Mouse (Mus musculus) liver, embryonic 14.5 days (tissue): ENCODE results near the gene Ubash3b. TPM values are rescaled to one million over a fixed set of nuclear protein-coding genes. Genes with fewer than 3 reads are reported as not detected.
A peak's percentile ranks its signal among the peaks of the same experiment; 100 is the strongest.

Experiments used
- ATAC-seq: fragments of 200-750 bp; cut with Nextera tagmentation; 2 replicates; pipeline ENCODE4 v1.8.0; 2017; ENCODE audit warnings: moderate number of reproducible peaks, mild to moderate bottlenecking, moderate library complexity; ENCODE audit not compliant: insufficient read depth
- DNase-seq, 3 experiments: peaks; one replicate each; pipeline ENCODE4 v3.0.0-alpha.2; 2012 to 2013; ENCODE audit warnings: low read depth in 3 of 3, low spot score in 3 of 3
- H3K27ac ChIP-seq: fragments of 300-500 bp; sonication (generic); 2 replicates; pipeline ENCODE4 v1.5.1; 2014; ENCODE audit warnings: moderate library complexity, mild to moderate bottlenecking, control low read depth, inconsistent platforms
- H3K27me3 ChIP-seq: fragments of 300-500 bp; sonication (generic); 2 replicates; pipeline ENCODE4 v1.6.1; 2014; ENCODE audit warnings: mild to moderate bottlenecking, low read length, moderate library complexity; ENCODE audit not compliant: control insufficient read depth, insufficient read depth
- H3K36me3 ChIP-seq: fragments of 300-500 bp; sonication (generic); replicated peaks from 2 replicates; pipeline ENCODE4 v1.6.1; 2014; ENCODE audit warnings: low read depth; ENCODE audit not compliant: control insufficient read depth, insufficient read depth
- H3K4me1 ChIP-seq, 2 experiments: fragments of 200-500 bp in 1 of 2; fragments of 300-500 bp in 1 of 2; sonication (generic) in 1 of 2; replicated peaks; 2 replicates each; pipeline ENCODE4 v1.6.1; 2012 to 2014; ENCODE audit warnings: antibody characterized with exemption in 1 of 2, inconsistent platforms in 1 of 2, low read length in 1 of 2; ENCODE audit not compliant: control insufficient read depth in 2 of 2, insufficient read depth in 2 of 2
- H3K4me2 ChIP-seq: fragments of 300-500 bp; sonication (generic); 2 replicates; pipeline ENCODE4 v1.6.1; 2014; ENCODE audit warnings: low read depth, mild to moderate bottlenecking, control low read depth, moderate library complexity
- H3K4me3 ChIP-seq, 2 experiments: fragments of 200-500 bp in 1 of 2; fragments of 300-500 bp in 1 of 2; sonication (generic) in 1 of 2; 2 replicates each; pipeline ENCODE4 v1.5.1; 2012 to 2014; ENCODE audit warnings: low read depth in 2 of 2, low read length in 2 of 2, mild to moderate bottlenecking in 2 of 2, control low read depth in 1 of 2, inconsistent platforms in 1 of 2, moderate library complexity in 1 of 2; ENCODE audit not compliant: insufficient read depth in 1 of 2
- H3K9ac ChIP-seq: fragments of 300-500 bp; sonication (generic); replicated peaks from 2 replicates; pipeline ENCODE4 v1.6.1; 2014; ENCODE audit warnings: mild to moderate bottlenecking, control low read depth, moderate library complexity
- H3K9me3 ChIP-seq: fragments of 300-500 bp; sonication (generic); 2 replicates; pipeline ENCODE4 v1.6.1; 2016; ENCODE audit warnings: low read length, mixed read lengths; ENCODE audit not compliant: control insufficient read depth
- CTCF ChIP-seq: IDR thresholded peaks from 2 replicates; pipeline ENCODE4 v1.5.1; 2016; ENCODE audit warnings: antibody characterized with exemption, low read depth, control low read depth
- EP300 ChIP-seq: IDR thresholded peaks from 2 replicates; pipeline ENCODE4 v1.6.1; 2016; ENCODE audit warnings: antibody characterized with exemption, low read depth
- WGBS: fragments of 180-500 bp; shearing (Covaris S2); extraction: QIAGEN DNeasy Blood & Tissue Kit; methylation state at CpG from one replicate; pipeline ENCODE4 v1.1.7; 2014; ENCODE audit not compliant: insufficient replicate concordance; 5-methylcytosine and 5-hydroxymethylcytosine counted together
- polyA plus RNA-seq, 2 experiments: library from polyadenylated mRNA; depleted of rRNA in 1 of 2; stranded (reverse) in 1 of 2; unstranded in 1 of 2; fragments of >200 nt; fragmentation: Nextera tagmentation in 1 of 2; extraction: Ambion mirVana in 1 of 2; gene quantifications; 2 replicates each; pipeline versions ENCODE4 v1.2.1 to v1.2.3; 2012 to 2014

Gene Ubash3b
- polyA plus RNA-seq, 2 experiments, result 3.5 to 5.9 TPM

DNA sequence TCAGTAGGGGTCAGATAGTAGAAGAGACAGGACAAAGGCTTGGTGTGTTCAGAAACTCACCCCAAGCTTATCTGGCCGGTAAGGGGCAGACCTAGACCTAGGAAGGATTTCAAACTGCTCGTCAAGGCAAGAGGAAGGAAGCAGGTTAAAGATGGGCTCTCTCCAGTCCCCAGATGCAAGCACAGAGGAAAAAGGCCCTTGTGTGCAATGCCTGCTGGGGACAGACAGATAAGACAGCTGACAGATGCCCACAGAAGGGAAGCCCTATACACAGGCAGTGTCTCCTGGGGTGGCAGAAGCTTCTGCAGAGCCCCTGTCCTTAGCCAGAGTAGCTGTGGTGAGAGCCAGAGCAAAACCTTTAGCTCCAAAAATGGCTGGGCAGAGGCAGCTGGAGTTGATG is 11.6 kb downstream of the Ubash3b start:
- TF ChIP-seq CTCF, result no peak
- TF ChIP-seq EP300, result peak; percentile 51
- WGBS, result 3% methylated on average over 2 of the region's 2 CpGs
- Histone ChIP-seq H3K36me3 (no peaks in the 10 kb centered on the region), H3K4me2 (no peak overlapping the region), H3K4me3 (no peak overlapping the region), H3K27ac (no peak overlapping the region), H3K4me1 (peaks cover 0 to 34% of the 10 kb centered on the region in 2 experiments; a peak in 2 of 4 replicates), H3K9me3 (no peaks in the 10 kb centered on the region), H3K9ac (no peak overlapping the region), H3K27me3 (no peaks in the 10 kb centered on the region)
- DNase-seq (peak in 1 of 3 experiments; percentile 31), ATAC-seq (peak; percentile 75)

DNA sequence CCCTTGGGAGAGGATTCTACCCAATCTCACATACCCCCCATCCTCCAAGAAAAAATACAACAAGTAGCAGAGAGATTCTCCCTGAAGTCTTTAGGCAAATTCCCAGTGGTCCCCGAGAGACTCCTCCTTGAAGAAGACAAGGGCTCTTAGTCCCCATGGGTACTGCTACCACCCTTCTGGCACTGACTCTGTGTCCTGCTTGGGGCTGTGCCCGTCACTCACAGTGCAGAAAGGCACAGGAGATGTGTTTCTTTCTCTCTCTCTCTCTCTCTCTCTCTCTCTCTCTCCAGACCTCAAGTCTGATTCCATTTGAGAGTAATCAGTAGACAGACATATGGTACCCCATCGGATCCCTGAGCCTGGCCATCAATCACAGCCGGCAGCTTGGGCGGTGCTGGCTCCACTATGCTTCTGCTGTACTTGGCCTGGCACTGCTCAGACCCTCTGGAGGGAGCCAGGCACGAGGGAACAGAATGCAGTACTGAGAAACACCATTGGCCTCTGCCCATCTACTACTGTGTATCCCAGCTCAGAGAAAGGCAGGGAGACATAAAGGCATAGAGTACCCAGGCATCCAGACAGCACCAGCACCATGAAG is 12.3 kb downstream of the Ubash3b start:
- WGBS, result 48% methylated on average over 6 of the region's 6 CpGs
- no peaks in the 10 kb centered on the region for H3K36me3 ChIP-seq
- peaks cover 0 to 34% of the 10 kb centered on the region in 2 experiments; a peak in 2 of 4 replicates for H3K4me1 ChIP-seq
- DNase-seq, result no peak
- H3K9me3 ChIP-seq, result no peaks in the 10 kb centered on the region
- no peak overlapping the region for H3K4me3 ChIP-seq
- H3K9ac ChIP-seq, result no peak overlapping the region
- H3K27ac ChIP-seq, result no peak overlapping the region
- ATAC-seq, result no peak
- H3K27me3 ChIP-seq, result no peaks in the 10 kb centered on the region
- TF ChIP-seq CTCF (no peak), EP300 (no peak)
- H3K4me2 ChIP-seq, result no peak overlapping the region

DNA sequence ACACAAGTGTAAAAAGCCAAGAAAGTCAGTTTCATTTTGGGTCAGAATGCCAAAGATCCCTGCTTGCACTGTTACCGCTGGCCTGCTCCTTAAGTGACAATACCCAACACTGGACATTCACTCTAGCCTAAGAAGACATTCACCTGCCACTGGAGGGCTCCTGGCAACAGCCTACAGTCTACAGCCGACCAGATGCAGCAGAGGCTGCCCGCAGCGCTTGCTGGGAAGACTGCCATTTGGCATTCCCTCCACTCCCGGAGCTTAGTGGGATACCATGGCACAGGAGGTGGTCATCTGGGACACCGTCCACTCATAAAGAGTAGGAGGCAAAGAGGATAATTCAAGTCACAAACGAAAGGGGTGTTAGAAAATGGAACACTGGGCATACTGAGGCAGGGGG is 12.9 kb downstream of the Ubash3b start:
- ATAC-seq, result no peak
- no peak overlapping the region for H3K27ac ChIP-seq
- no peak overlapping the region for H3K4me2 ChIP-seq

DNA sequence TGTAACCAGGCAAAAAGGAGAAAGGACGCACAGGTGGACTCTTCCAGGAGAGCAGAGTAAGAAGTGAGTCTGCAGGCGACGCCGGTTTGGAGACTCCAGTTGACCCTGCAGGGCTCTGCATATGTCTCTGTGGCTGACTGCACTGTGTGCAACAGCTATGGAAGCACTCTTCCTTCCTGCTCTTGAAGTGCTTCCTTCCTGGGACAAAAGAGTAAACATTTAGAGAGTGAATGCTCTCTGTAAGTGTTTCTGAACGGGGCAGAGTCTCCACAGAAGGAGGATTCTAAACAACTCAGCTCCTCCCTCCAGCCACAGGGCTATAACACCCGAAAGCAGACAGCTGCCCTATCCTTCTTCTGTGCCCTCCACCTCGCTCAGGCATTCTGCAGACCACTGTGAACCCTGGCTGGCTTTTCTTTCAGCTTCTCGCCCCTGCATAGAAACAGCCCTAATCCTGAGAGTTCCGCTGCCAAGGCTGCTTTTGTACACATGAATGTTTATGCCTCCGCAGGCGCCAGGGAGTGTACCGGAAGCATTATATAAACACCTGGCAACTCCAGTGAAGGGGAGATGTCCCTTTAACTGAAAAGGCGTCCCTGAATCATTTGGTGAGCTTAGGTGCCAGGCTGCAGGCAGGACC is 14.2 kb downstream of the Ubash3b start:
- no peak overlapping the region for H3K9ac ChIP-seq
- WGBS, result 40% methylated on average over 13 of the region's 13 CpGs
- H3K27me3 ChIP-seq, result no peaks in the 10 kb centered on the region
- H3K4me3 ChIP-seq, result no peak overlapping the region
- H3K36me3 ChIP-seq, result no peaks in the 10 kb centered on the region
- H3K4me2 ChIP-seq, result no peak overlapping the region
- ATAC-seq, result no peak
- no peak overlapping the region for H3K27ac ChIP-seq
- H3K4me1 ChIP-seq, result peaks cover 0 to 26% of the 10 kb centered on the region in 2 experiments; a peak in 2 of 4 replicates
- no peaks in the 10 kb centered on the region for H3K9me3 ChIP-seq
- DNase-seq, result no peak
- TF ChIP-seq EP300, result no peak
- no peak for TF ChIP-seq CTCF

More for the DNA sequence above, 12.9 kb downstream of the Ubash3b start:
- no peak overlapping the region; the same call in 1 of the 2 replicates for H3K9ac ChIP-seq
- H3K4me1 ChIP-seq, result peaks cover 0 to 32% of the 10 kb centered on the region in 2 experiments; a peak in 2 of 4 replicates
- no peaks in the 10 kb centered on the region for H3K36me3 ChIP-seq
- no peaks in the 10 kb centered on the region for H3K27me3 ChIP-seq
- no peaks in the 10 kb centered on the region for H3K9me3 ChIP-seq
- TF ChIP-seq EP300, result no peak
- TF ChIP-seq CTCF, result no peak
- no peak for DNase-seq
- H3K4me3 ChIP-seq, result no peak overlapping the region
- WGBS, result 74% methylated on average over 7 of the region's 7 CpGs

DNA sequence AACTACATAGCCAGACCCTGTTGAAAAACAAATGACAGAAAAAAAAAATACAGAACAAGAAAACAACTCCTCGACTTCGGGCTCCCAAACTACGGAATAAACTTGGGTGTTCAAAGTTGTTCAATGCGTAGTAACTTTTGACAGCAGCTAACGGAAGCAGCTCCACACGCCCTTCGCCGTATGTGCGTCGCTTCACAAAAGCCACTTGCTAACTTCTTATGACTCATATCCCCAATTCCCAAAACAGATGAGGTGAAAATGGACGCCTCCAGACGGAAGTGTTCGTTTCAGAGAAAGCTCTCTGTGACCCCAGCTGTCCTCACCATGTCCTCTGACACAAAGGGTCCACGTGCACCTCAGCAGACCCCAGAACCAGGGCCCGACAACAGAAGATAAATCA is 17.7 kb downstream of the Ubash3b start:
- no peak overlapping the region for H3K9ac ChIP-seq
- no peaks in the 10 kb centered on the region for H3K9me3 ChIP-seq
- H3K4me2 ChIP-seq, result no peak overlapping the region
- H3K27ac ChIP-seq, result no peak overlapping the region
- no peak overlapping the region for H3K4me3 ChIP-seq
- no peaks in the 10 kb centered on the region for H3K27me3 ChIP-seq
- ATAC-seq (no peak), DNase-seq (no peak)
- H3K36me3 ChIP-seq, result no peaks in the 10 kb centered on the region
- 75% methylated on average over 15 of the region's 15 CpGs for WGBS
- peaks cover 9 to 16% of the 10 kb centered on the region in 2 experiments for H3K4me1 ChIP-seq
- TF ChIP-seq EP300, result no peak
